Mouse (Mus musculus) ES-E14 (cell line): ENCODE data around the gene Med23. TPM values are rescaled to one million over a fixed set of nuclear protein-coding genes. Genes with fewer than 3 reads are reported as not detected.

Experiments
- DNase-seq: peaks from one replicate; pipeline ENCODE4 v3.0.0-alpha.2; 2013; ENCODE audit warnings: low read depth, low spot score
- H3K27ac ChIP-seq: 2 replicates; pipeline ENCODE4 v1.5.1; 2012; ENCODE audit warnings: low read depth, mild to moderate bottlenecking, low read length, moderate library complexity, mixed read lengths; ENCODE audit not compliant: poor library complexity, insufficient read depth, severe bottlenecking
- H3K36me3 ChIP-seq: 2 replicates; pipeline ENCODE4 v1.6.1; 2012; ENCODE audit warnings: mild to moderate bottlenecking, low read length, moderate library complexity, mixed read lengths; ENCODE audit not compliant: control insufficient read depth, poor library complexity, insufficient read depth, severe bottlenecking
- H3K4me1 ChIP-seq, 2 experiments: fragments of 150-350 bp in 1 of 2; sonication (generic) in 1 of 2; 2 replicates each; pipeline ENCODE4 v1.6.1; 2012; ENCODE audit warnings: low read length in 2 of 2, mild to moderate bottlenecking in 1 of 2, mixed read lengths in 1 of 2; ENCODE audit not compliant: control insufficient read depth in 2 of 2, insufficient read depth in 2 of 2, poor library complexity in 1 of 2
- H3K4me3 ChIP-seq, 2 experiments: fragments of 150-350 bp in 1 of 2; sonication (generic) in 1 of 2; 2 replicates each; pipeline ENCODE4 v1.5.1; 2012; ENCODE audit warnings: low read length in 2 of 2, low read depth in 1 of 2, mild to moderate bottlenecking in 1 of 2, mixed read lengths in 1 of 2; ENCODE audit not compliant: insufficient read depth in 1 of 2, poor library complexity in 1 of 2, severe bottlenecking in 1 of 2
- H3K9ac ChIP-seq: 2 replicates; pipeline ENCODE4 v1.6.1; 2012; ENCODE audit warnings: low read depth, mild to moderate bottlenecking, low read length, mixed read lengths; ENCODE audit not compliant: poor library complexity, insufficient read depth, severe bottlenecking
- H3K9me3 ChIP-seq: fragments of 150-350 bp; sonication (generic); 2 replicates; pipeline ENCODE4 v1.6.1; 2012; ENCODE audit warnings: low read depth, mild to moderate bottlenecking, low read length; ENCODE audit not compliant: control insufficient read depth, insufficient read depth
- CHD2 ChIP-seq: IDR thresholded peaks from 2 replicates; pipeline ENCODE4 v1.6.1; 2014; ENCODE audit warnings: mild to moderate bottlenecking, low read depth, low read length, inconsistent platforms
- HCFC1 ChIP-seq: IDR thresholded peaks from 2 replicates; pipeline ENCODE4 v1.6.1; 2012; ENCODE audit warnings: low read length, inconsistent platforms, borderline replicate concordance; ENCODE audit not compliant: insufficient read depth
- MAFK ChIP-seq: IDR thresholded peaks from 2 replicates; pipeline ENCODE4 v1.6.1; 2014; ENCODE audit warnings: mild to moderate bottlenecking, low read depth, low read length, inconsistent platforms; ENCODE audit not compliant: insufficient read depth
- ZC3H11A ChIP-seq: IDR thresholded peaks from 2 replicates; pipeline ENCODE4 v1.6.1; 2012; ENCODE audit warnings: low read depth, mild to moderate bottlenecking, inconsistent platforms, low read length, borderline replicate concordance
- ZNF384 ChIP-seq: IDR thresholded peaks from 2 replicates; pipeline ENCODE4 v1.6.1; 2012; ENCODE audit warnings: low read depth, low read length, inconsistent platforms
- in situ Hi-C, 2 experiments: fragments of 600-800 bp; cut with MboI; formaldehyde crosslinking; loops; one replicate each; pipeline ENCODE4 v1.15.1; 2025; ENCODE audit warnings: low sequenced_read_pairs in 2 of 2, inconsistent platforms in 1 of 2; ENCODE audit not compliant: unreplicated experiment in 2 of 2
- total RNA-seq: library from RNA; depleted of rRNA; stranded (reverse); fragments of 300-350 nt; gene quantifications from 2 replicates; pipeline ENCODE4 v1.2.3, GENCODE M21; 2012

The Med23 gene
- total RNA-seq, 1 experiment = 41.9 TPM

DNA sequence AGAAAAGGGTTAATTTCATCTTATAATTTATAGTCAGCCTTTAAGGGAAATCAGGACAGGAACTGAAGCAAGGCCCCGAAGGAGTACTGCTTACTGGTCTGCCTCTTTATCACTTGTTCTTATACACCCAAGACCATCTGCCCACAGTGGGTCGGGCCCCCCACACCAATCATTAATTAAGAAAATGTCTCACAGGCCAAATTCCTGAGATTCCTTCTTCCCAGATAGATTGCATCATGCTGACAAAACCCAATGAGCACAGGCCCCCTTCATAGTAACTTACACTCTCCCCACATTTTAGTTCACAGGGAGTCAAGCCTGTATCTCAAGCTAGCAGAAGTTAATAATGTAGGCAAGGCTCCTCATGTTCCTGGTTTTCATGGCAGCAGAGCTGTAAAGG is 27.8 kb upstream of the Med23 start:
- Histone ChIP-seq H3K36me3 (no peaks in the 10 kb centered on the region), H3K27ac (no peak overlapping the region; the same call in 1 of the 2 replicates), H3K4me3 (no peak overlapping the region), H3K9me3 (0 out of 2 replicates have a peak, but pooled peaks cover 2% of the 10 kb centered on the region), H3K9ac (no peak overlapping the region), H3K4me1 (peaks cover 0 to 3% of the 10 kb centered on the region in 2 experiments; a peak in 1 of 4 replicates)
- no peak for DNase-seq
- in situ Hi-C loops = no loop called here
- TF ChIP-seq ZNF384 = no peak

DNA sequence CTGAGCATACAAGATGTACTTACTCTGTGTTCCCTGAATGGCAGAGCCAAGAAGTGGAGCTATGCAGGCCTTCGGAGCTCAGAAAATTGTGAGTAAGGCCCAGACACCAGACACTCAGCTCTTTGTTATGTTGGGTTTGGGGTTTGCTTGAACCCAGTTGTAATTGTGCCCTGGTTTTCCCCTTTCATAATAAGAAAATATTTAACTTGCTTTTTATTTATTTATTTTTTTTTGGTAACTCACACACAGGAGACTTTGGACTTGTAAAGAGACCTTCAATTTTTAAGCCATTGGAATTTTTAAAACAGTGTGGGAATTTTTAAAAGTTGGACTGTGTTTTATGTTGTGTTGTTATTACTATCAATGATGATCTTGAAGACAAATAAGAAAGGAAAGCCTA is 27.1 kb upstream of the Med23 start, which contains the start of gene Enpp3:
Gene Enpp3 (minus strand): TSS at position 148 of the 400 bp plus-strand sequence.
- Histone ChIP-seq H3K4me1 (peaks cover 0 to 3% of the 10 kb centered on the region in 2 experiments; a peak in 1 of 4 replicates), H3K27ac (no peak within 1 kb of the TSS; the same call in 1 of the 2 replicates), H3K36me3 (no peaks in the 10 kb centered on the region), H3K9ac (no peak within 1 kb of the TSS), H3K9me3 (0 out of 2 replicates have a peak, but pooled peaks cover 2% of the 10 kb centered on the region), H3K4me3 (no peak within 1 kb of the TSS)
- in situ Hi-C loops = no loop called here
- no peak for TF ChIP-seq HCFC1
- no peak for TF ChIP-seq MAFK
- no peak for TF ChIP-seq ZC3H11A
- no peak for TF ChIP-seq CHD2
- no peak for TF ChIP-seq ZNF384
- DNase-seq = no peak

DNA sequence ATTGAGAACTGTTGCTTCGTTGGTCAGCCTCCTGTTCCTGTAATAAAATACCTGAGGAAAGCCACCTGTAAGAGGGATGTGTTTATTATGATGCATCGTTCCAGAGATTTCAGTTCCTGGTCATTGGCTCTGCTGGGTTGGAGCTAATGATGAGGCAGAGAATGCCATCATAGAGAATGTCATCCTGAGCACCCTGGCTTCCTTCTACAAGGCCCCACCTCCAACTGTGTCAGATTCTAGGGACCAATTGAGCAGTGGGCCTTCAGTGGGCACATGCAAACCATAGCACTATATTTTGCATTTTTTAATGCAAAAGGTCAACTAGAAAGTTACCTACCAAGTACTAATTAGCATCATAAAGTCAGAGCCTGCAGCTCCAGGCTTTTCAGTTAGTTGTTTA is 6.6 kb upstream of the Med23 start:
- H3K4me3 ChIP-seq = no peak overlapping the region
- no peak for DNase-seq
- no peaks in the 10 kb centered on the region for H3K4me1 ChIP-seq
- H3K36me3 ChIP-seq = no peaks in the 10 kb centered on the region
- peaks cover 3% of the 10 kb centered on the region; the same call in 1 of the 2 replicates for H3K9me3 ChIP-seq
- TF ChIP-seq MAFK = no peak
- TF ChIP-seq CHD2 = no peak
- TF ChIP-seq ZC3H11A = no peak
- no peak for TF ChIP-seq HCFC1
- no peak for TF ChIP-seq ZNF384
- H3K27ac ChIP-seq = peak overlapping the region; percentile 38
- in situ Hi-C loops = no loop called here
- no peak overlapping the region for H3K9ac ChIP-seq

DNA sequence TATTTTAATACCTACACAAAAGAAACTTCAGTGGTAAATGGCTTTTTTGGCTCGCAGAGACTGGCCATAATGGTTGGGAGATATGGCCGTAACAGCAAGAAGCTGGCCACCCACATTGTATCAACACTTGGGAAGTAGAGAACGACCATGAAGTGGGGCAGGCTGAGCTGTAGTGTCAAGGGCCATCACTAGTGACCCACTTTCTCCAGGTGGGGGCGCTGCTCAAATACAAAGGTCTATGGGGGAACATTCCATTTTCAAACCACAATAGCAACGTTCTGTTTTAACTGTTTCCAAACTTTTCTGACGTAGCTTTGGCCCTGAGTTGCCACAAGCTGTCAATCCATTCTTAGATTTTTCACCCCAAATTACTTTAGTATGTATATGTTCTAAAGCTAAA is 5.4 kb upstream of the Med23 start:
- no peaks in the 10 kb centered on the region for H3K4me1 ChIP-seq
- no peak for TF ChIP-seq HCFC1
- in situ Hi-C loops = no loop called here

DNA sequence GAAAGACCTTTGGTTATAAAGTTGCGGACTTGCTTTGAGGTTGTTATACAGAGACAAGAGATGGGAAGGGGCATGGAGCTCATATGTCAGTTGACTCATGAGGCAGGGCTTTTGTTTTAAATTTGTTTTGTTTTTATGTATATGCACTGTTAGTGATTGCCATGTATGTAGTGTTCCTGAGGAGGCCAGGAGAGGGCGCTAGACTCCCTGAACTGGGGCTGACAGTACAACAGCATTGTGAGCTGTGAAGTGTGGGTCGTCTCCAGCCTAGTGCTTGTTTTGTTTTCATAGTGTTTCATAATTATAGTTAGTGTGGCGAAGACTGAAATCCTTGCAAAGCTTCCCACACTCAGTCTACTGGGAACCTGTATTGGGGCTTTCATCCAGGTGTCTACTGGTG is 3.8 kb downstream of the Med23 start:
- Histone ChIP-seq H3K4me1 (0 out of 4 replicates have a peak, but pooled peaks cover 0 to 1% of the 10 kb centered on the region in 2 experiments), H3K4me3 (no peak overlapping the region), H3K36me3 (peaks cover 30% of the 10 kb centered on the region), H3K9ac (no peak overlapping the region), H3K9me3 (no peaks in the 10 kb centered on the region), H3K27ac (no peak overlapping the region)
- in situ Hi-C loops = no loop called here
- no peak for DNase-seq
- TF ChIP-seq ZNF384 (no peak), CHD2 (no peak), HCFC1 (no peak), MAFK (no peak), ZC3H11A (peak; percentile 23; the same call in 1 of the 2 replicates)

More for the DNA sequence above, 5.4 kb upstream of the Med23 start:
- Histone ChIP-seq H3K36me3 (no peaks in the 10 kb centered on the region), H3K4me3 (no peak overlapping the region), H3K27ac (peak overlapping the region; percentile 62; the same call in 1 of the 2 replicates), H3K9ac (no peak overlapping the region), H3K9me3 (peaks cover 3% of the 10 kb centered on the region; the same call in 1 of the 2 replicates)
- DNase-seq = no peak
